ENCODE assay signal across 30 mouse cellular contexts in genomic region chr2:145340816-145341215, GRCm38 (mm10).
DNase-seq lines count a peak whose midpoint lies in the region; ATAC-seq lines count a peak whose summit lies in the region.
"Had no signal": no experiment of that assay in that cellular context is flagged by ENCODE, and none has a peak within 500 bp of the region (broad histone marks: within the 10 kb centered on the region; RNA-seq: fewer than 3 reads in every experiment).

No protein-coding gene starts in this region.

- H3K27ac ChIP-seq in forebrain, embryonic 12.5 days: no peak overlapping the region
- H3K27ac ChIP-seq in heart, embryonic 10.5 days: no peak overlapping the region
- H3K27ac ChIP-seq: hindbrain, embryonic 14.5 days; limb, embryonic 12.5 days; liver, embryonic 15.5 days; neural tube, embryonic 12.5 days; stomach, postnatal 0 days had no signal

- H3K27me3 ChIP-seq in forebrain, embryonic 12.5 days: no peaks in the 10 kb centered on the region
- no peaks in the 10 kb centered on the region for H3K27me3 ChIP-seq in heart, embryonic 10.5 days (ENCODE audit: insufficient read depth, poor library complexity, severe bottlenecking)
- H3K27me3 ChIP-seq: limb, embryonic 12.5 days; liver, embryonic 15.5 days; neural tube, embryonic 12.5 days had no signal

- H3K9ac ChIP-seq in forebrain, embryonic 12.5 days: no peak overlapping the region
- H3K9ac ChIP-seq: hindbrain, embryonic 14.5 days; limb, embryonic 12.5 days; liver, embryonic 15.5 days; lung, embryonic 14.5 days; neural tube, embryonic 12.5 days had no signal

- no peak overlapping the region for H3K4me3 ChIP-seq in forebrain, embryonic 12.5 days (replicated peaks)
- H3K4me3 ChIP-seq in heart, embryonic 10.5 days: no peak overlapping the region
- H3K4me3 ChIP-seq: limb, embryonic 12.5 days; liver, embryonic 15.5 days; myocyte; neural tube, embryonic 12.5 days had no signal

- ATAC-seq in forebrain, embryonic 12.5 days (ENCODE audit: low FRiP score): no peak
- ATAC-seq: CD4-positive, CD25-positive, alpha-beta regulatory T cell, adult 4 months; forebrain, embryonic 14.5 days; inflammation-experienced regulatory T-cells, adult 6 months; midbrain, embryonic 16.5 days had no signal

- no peaks in the 10 kb centered on the region for H3K4me1 ChIP-seq in forebrain, embryonic 12.5 days
- no peaks in the 10 kb centered on the region for H3K4me1 ChIP-seq in heart, embryonic 10.5 days
- H3K4me1 ChIP-seq: limb, embryonic 12.5 days; liver, embryonic 15.5 days; neural tube, embryonic 12.5 days had no signal

- 84% methylated on average over 2 of the region's 2 CpGs for WGBS in forebrain, embryonic 12.5 days
- WGBS in heart, embryonic 10.5 days: 76% methylated on average over 2 of the region's 2 CpGs

- intact Hi-C loops in left cerebral cortex, postnatal 4 days (cut with DNase I): no loop called here

- H3K36me3 ChIP-seq in forebrain, embryonic 12.5 days (replicated peaks): no peaks in the 10 kb centered on the region
- no peaks in the 10 kb centered on the region for H3K36me3 ChIP-seq in heart, embryonic 10.5 days
- H3K36me3 ChIP-seq: limb, embryonic 12.5 days; liver, embryonic 15.5 days; neural tube, embryonic 12.5 days had no signal

- DNase-seq in left cerebral cortex, postnatal 4 days: peak; percentile 20
- no peak for DNase-seq in left cerebral cortex, adult 11 months (ENCODE audit: low spot score)
- peak; percentile 61 to 65 for DNase-seq in cerebellum, adult 18-20 months
- peak; percentile 73 to 81 for DNase-seq in cerebellum, postnatal 10 days
- no peak for DNase-seq in kidney, postnatal 25 days
- no peak for DNase-seq in heart, embryonic 10.5 days (ENCODE audit: low spot score)
- DNase-seq: adrenal gland, postnatal 14 days; gastrocnemius, postnatal 25 days; heart, postnatal 4 days; kidney, adult 11 months; kidney, postnatal 14 days; layer of hippocampus, postnatal 36 days; lung, embryonic 14.5 days; right cerebral cortex, adult 18-20 months; right cerebral cortex, postnatal 4 days; thymus, adult 18-20 months; thymus, postnatal 25 days had no signal

- H3K4me2 ChIP-seq in forebrain, embryonic 12.5 days: no peak overlapping the region
- H3K4me2 ChIP-seq: heart, embryonic 11.5 days; hindbrain, embryonic 14.5 days; limb, embryonic 12.5 days; liver, embryonic 15.5 days; lung, embryonic 14.5 days; midbrain, embryonic 11.5 days; neural tube, embryonic 12.5 days had no signal

- no peaks in the 10 kb centered on the region for H3K9me3 ChIP-seq in forebrain, embryonic 12.5 days
- no peaks in the 10 kb centered on the region for H3K9me3 ChIP-seq in heart, embryonic 10.5 days
- H3K9me3 ChIP-seq: limb, embryonic 12.5 days; liver, embryonic 15.5 days; neural tube, embryonic 12.5 days had no signal

Comparison
In these comparisons a context has a peak if more than half of its experiments do, and no peak if none do; other contexts are left out.
1. DNase-seq: peak in left cerebral cortex, postnatal 4 days (single experiment), cerebellum, adult 18-20 months (2 of 2) and cerebellum, postnatal 10 days (2 of 2); none in left cerebral cortex, adult 11 months (single experiment), kidney, postnatal 25 days (0 of 2) and heart, embryonic 10.5 days (single experiment).